10 mouse cellular contexts compared by ENCODE assay signal in genomic region chr1:162108726-162109436, GRCm38 (mm10).
DNase-seq lines count a peak whose midpoint lies in the region; ATAC-seq and TF ChIP-seq lines count a peak whose summit lies in the region.
"Had no signal": no experiment of that assay in that cellular context is flagged by ENCODE, and none has a peak within 500 bp of the region (broad histone marks: within the 10 kb centered on the region; RNA-seq: fewer than 3 reads in every experiment).

No protein-coding gene starts in this region.

- no peaks in the 10 kb centered on the region for H3K36me3 ChIP-seq in heart, embryonic 10.5 days
- H3K36me3 ChIP-seq in heart, adult 2 months (ENCODE audit: control insufficient read depth, insufficient read depth, low read length) = no peaks in the 10 kb centered on the region
- no peaks in the 10 kb centered on the region for H3K36me3 ChIP-seq in embryonic facial prominence, embryonic 12.5 days
- no peaks in the 10 kb centered on the region for H3K36me3 ChIP-seq in intestine, embryonic 16.5 days (ENCODE audit: control insufficient read depth, insufficient read depth, low read length)
- H3K36me3 ChIP-seq in neural tube, embryonic 13.5 days = no peaks in the 10 kb centered on the region

- no peak for TF ChIP-seq EP300 in heart, adult 2 months (IDR thresholded peaks at IDR 0.05; ENCODE audit: insufficient read depth, low read depth, low read length)

- intact Hi-C loops in heart, adult 2 months (cut with DNase I) = no loop called here

- H3K4me1 ChIP-seq in heart, embryonic 10.5 days = no peaks in the 10 kb centered on the region
- peaks cover 2% of the 10 kb centered on the region for H3K4me1 ChIP-seq in heart, adult 2 months (ENCODE audit: control insufficient read depth, insufficient read depth, low read length)
- H3K4me1 ChIP-seq in embryonic facial prominence, embryonic 12.5 days = peaks cover 13% of the 10 kb centered on the region; the same call in 1 of the 2 replicates
- 0 out of 2 replicates have a peak, but pooled peaks cover 5% of the 10 kb centered on the region for H3K4me1 ChIP-seq in intestine, embryonic 16.5 days (ENCODE audit: control insufficient read depth, insufficient read depth, low read length)
- peaks cover 19% of the 10 kb centered on the region for H3K4me1 ChIP-seq in neural tube, embryonic 13.5 days (replicated peaks)

- no peak for DNase-seq in heart, embryonic 10.5 days (ENCODE audit: low spot score)
- no peak for DNase-seq in heart, adult 2 months
- no peak for DNase-seq in right cerebral cortex, adult 2 months (ENCODE audit: low spot score in 2 of 2)
- no peak for DNase-seq in left cerebral cortex, adult 18-20 months (ENCODE audit: low spot score in 2 of 2)

- TF ChIP-seq POLR2A in heart, adult 2 months (IDR thresholded peaks at IDR 0.05; ENCODE audit: insufficient read depth, low read depth, low read length) = no peak

- no peaks in the 10 kb centered on the region for H3K79me2 ChIP-seq in heart, adult 2 months (replicated peaks; ENCODE audit: control insufficient read depth, insufficient read depth, low read length)

- H3K9me3 ChIP-seq in heart, embryonic 10.5 days = no peaks in the 10 kb centered on the region
- H3K9me3 ChIP-seq in embryonic facial prominence, embryonic 12.5 days = no peaks in the 10 kb centered on the region
- H3K9me3 ChIP-seq in intestine, embryonic 16.5 days (ENCODE audit: control insufficient read depth, low read length) = no peaks in the 10 kb centered on the region
- H3K9me3 ChIP-seq in neural tube, embryonic 13.5 days = no peaks in the 10 kb centered on the region

- TF ChIP-seq CTCF in heart, adult 2 months (IDR thresholded peaks at IDR 0.05) = no peak

- H3K4me2 ChIP-seq in embryonic facial prominence, embryonic 12.5 days (replicated peaks) = no peak overlapping the region
- H3K4me2 ChIP-seq in intestine, embryonic 16.5 days (ENCODE audit: low read depth, low read length) = no peak overlapping the region
- H3K4me2 ChIP-seq in neural tube, embryonic 13.5 days = no peak overlapping the region

- 77% methylated on average over 6 of the region's 6 CpGs for WGBS in heart, embryonic 10.5 days
- 67% methylated on average over 6 of the region's 6 CpGs for WGBS in heart, adult 2 months
- 54% methylated on average over 6 of the region's 6 CpGs for WGBS in embryonic facial prominence, embryonic 12.5 days
- 55% methylated on average over 6 of the region's 6 CpGs for WGBS in intestine, embryonic 16.5 days
- WGBS in neural tube, embryonic 13.5 days = 34% methylated on average over 6 of the region's 6 CpGs

- H3K9ac ChIP-seq in heart, adult 2 months (ENCODE audit: low read depth, low read length) = no peak overlapping the region
- H3K9ac ChIP-seq in embryonic facial prominence, embryonic 12.5 days = no peak overlapping the region
- no peak overlapping the region for H3K9ac ChIP-seq in intestine, embryonic 16.5 days (ENCODE audit: low read depth, low read length)
- H3K9ac ChIP-seq in neural tube, embryonic 13.5 days = no peak overlapping the region

- H3K4me3 ChIP-seq in heart, embryonic 10.5 days = no peak overlapping the region
- H3K4me3 ChIP-seq in heart, adult 2 months = no peak overlapping the region
- H3K4me3 ChIP-seq in embryonic facial prominence, embryonic 12.5 days = no peak overlapping the region
- H3K4me3 ChIP-seq in intestine, embryonic 16.5 days (ENCODE audit: low read length) = no peak overlapping the region
- H3K4me3 ChIP-seq in neural tube, embryonic 13.5 days = no peak overlapping the region

- 0 out of 2 replicates have a peak, but pooled peaks have one; percentile 30 for ATAC-seq in embryonic facial prominence, embryonic 12.5 days (ENCODE audit: insufficient number of reproducible peaks, insufficient read depth, low FRiP score, low TSS enrichment)
- peak; percentile 75 for ATAC-seq in intestine, embryonic 16.5 days
- ATAC-seq in neural tube, embryonic 13.5 days (ENCODE audit: low read depth) = peak; percentile 68; the same call in 1 of the 2 replicates
- no peak for ATAC-seq in activated CD4-positive, CD25-positive, alpha-beta regulatory T cell, adult 4 months
- ATAC-seq: CD4-positive, CD25-positive, alpha-beta regulatory T cell, adult 4 months had no signal

- H3K27me3 ChIP-seq in heart, embryonic 10.5 days (ENCODE audit: insufficient read depth, poor library complexity, severe bottlenecking) = no peaks in the 10 kb centered on the region
- no peaks in the 10 kb centered on the region for H3K27me3 ChIP-seq in heart, adult 2 months (ENCODE audit: control insufficient read depth, insufficient read depth, low read length)
- H3K27me3 ChIP-seq in embryonic facial prominence, embryonic 12.5 days = no peaks in the 10 kb centered on the region
- no peaks in the 10 kb centered on the region for H3K27me3 ChIP-seq in intestine, embryonic 16.5 days (replicated peaks; ENCODE audit: control insufficient read depth, insufficient read depth, low read length)
- H3K27me3 ChIP-seq in neural tube, embryonic 13.5 days = no peaks in the 10 kb centered on the region

- H3K27ac ChIP-seq in heart, embryonic 10.5 days = peak overlapping the region; percentile 29; the same call in 1 of the 2 replicates
- no peak overlapping the region for H3K27ac ChIP-seq in heart, adult 2 months
- peak overlapping the region; percentile 82 for H3K27ac ChIP-seq in embryonic facial prominence, embryonic 12.5 days
- peak overlapping the region; percentile 65 for H3K27ac ChIP-seq in intestine, embryonic 16.5 days (ENCODE audit: low read length)
- H3K27ac ChIP-seq in neural tube, embryonic 13.5 days (replicated peaks) = peak overlapping the region; percentile 20; the same call in 1 of the 2 replicates
- H3K27ac ChIP-seq: macrophage had no signal
